Mouse (Mus musculus): ENCODE data around the gene Dcakd.

The Dcakd gene

GRCm38 (mm10) chr11:103028176-103028891, at the start of gene Dcakd, which contains the start of gene Nmt1:
TSS of gene Dcakd (minus strand) at chr11:103028333.
TSS of gene Nmt1 (plus strand) at chr11:103028190.
- peak; percentile 95 for DNase-seq (ENCODE audit: low read depth, low spot score)

GRCm38 (mm10) chr11:103076581-103076980, 48.4 kb upstream of the Dcakd start:
- no peak for DNase-seq (ENCODE audit: low read depth, low spot score)

GRCm38 (mm10) chr11:103076010-103076409, 47.9 kb upstream of the Dcakd start:
- no peak for DNase-seq (ENCODE audit: low read depth, low spot score)

GRCm38 (mm10) chr11:103074796-103075323, 46.7 kb upstream of the Dcakd start:
- DNase-seq (ENCODE audit: low read depth, low spot score): no peak

GRCm38 (mm10) chr11:103074121-103074650, 46.1 kb upstream of the Dcakd start:
- DNase-seq (ENCODE audit: low read depth, low spot score): no peak

GRCm38 (mm10) chr11:103073671-103074070, 45.5 kb upstream of the Dcakd start:
- DNase-seq (ENCODE audit: low read depth, low spot score): no peak

- no peak for DNase-seq (ENCODE audit: low read depth, low spot score)
Observed at GRCm38 (mm10) chr11:103070322-103070880, 42.3 kb upstream of the Dcakd start.

- no peak for DNase-seq (ENCODE audit: low read depth, low spot score)
Observed at GRCm38 (mm10) chr11:103069731-103070130, 41.6 kb upstream of the Dcakd start.

- no peak for DNase-seq (ENCODE audit: low read depth, low spot score)
Observed at GRCm38 (mm10) chr11:103068884-103069283, 40.8 kb upstream of the Dcakd start.

- DNase-seq (ENCODE audit: low read depth, low spot score): no peak
Observed at GRCm38 (mm10) chr11:103068272-103068671, 40.1 kb upstream of the Dcakd start.

GRCm38 (mm10) chr11:103067457-103068001, 39.4 kb upstream of the Dcakd start:
- no peak for DNase-seq (ENCODE audit: low read depth, low spot score)

GRCm38 (mm10) chr11:103067051-103067361, 38.9 kb upstream of the Dcakd start:
- no peak for DNase-seq (ENCODE audit: low read depth, low spot score)

- no peak for DNase-seq (ENCODE audit: low read depth, low spot score)
Observed at GRCm38 (mm10) chr11:103066191-103067050, 38.3 kb upstream of the Dcakd start.

- DNase-seq (ENCODE audit: low read depth, low spot score): no peak
Observed at GRCm38 (mm10) chr11:103058499-103059085, 30.5 kb upstream of the Dcakd start.

GRCm38 (mm10) chr11:103056636-103057035, 28.5 kb upstream of the Dcakd start:
- DNase-seq (ENCODE audit: low read depth, low spot score): no peak

GRCm38 (mm10) chr11:103054798-103055197, 26.7 kb upstream of the Dcakd start:
- DNase-seq (ENCODE audit: low read depth, low spot score): peak; percentile 82

GRCm38 (mm10) chr11:103053191-103054076, 25.3 kb upstream of the Dcakd start:
- no peak for DNase-seq (ENCODE audit: low read depth, low spot score)

GRCm38 (mm10) chr11:103052078-103052477, 23.9 kb upstream of the Dcakd start:
- no peak for DNase-seq (ENCODE audit: low read depth, low spot score)

GRCm38 (mm10) chr11:103051249-103051691, 23.1 kb upstream of the Dcakd start:
- DNase-seq (ENCODE audit: low read depth, low spot score): no peak

- no peak for DNase-seq (ENCODE audit: low read depth, low spot score)
Observed at GRCm38 (mm10) chr11:103050153-103050552, 22.0 kb upstream of the Dcakd start.

Data from mesoderm, embryonic 11.5 days (tissue).